Mouse (Mus musculus) stomach, postnatal 0 days (tissue): ENCODE measurements around the gene Mat1a. TPM values are rescaled to one million over a fixed set of nuclear protein-coding genes. Genes with fewer than 3 reads are reported as not detected.

ENCODE experiments used
- ATAC-seq: fragments of 200-750 bp; cut with Nextera tagmentation; 2 replicates; pipeline ENCODE4 v1.8.0; 2017; ENCODE audit not compliant: low FRiP score, low TSS enrichment
- DNase-seq: peaks from one replicate; pipeline ENCODE4 v3.0.0-alpha.2; 2016; ENCODE audit warnings: low spot score
- H3K27ac ChIP-seq: fragments of 300-500 bp; sonication (generic); replicated peaks from 2 replicates; pipeline ENCODE4 v1.5.1; 2014; ENCODE audit warnings: mild to moderate bottlenecking, control low read depth
- H3K27me3 ChIP-seq: fragments of 300-500 bp; sonication (generic); 2 replicates; pipeline ENCODE4 v1.6.1; 2014; ENCODE audit warnings: low read length; ENCODE audit not compliant: control insufficient read depth, insufficient read depth
- H3K36me3 ChIP-seq: fragments of 300-500 bp; sonication (generic); 2 replicates; pipeline ENCODE4 v1.6.1; 2014; ENCODE audit warnings: low read length, mixed read lengths; ENCODE audit not compliant: control insufficient read depth, insufficient read depth
- H3K4me1 ChIP-seq: fragments of 300-500 bp; sonication (generic); replicated peaks from 2 replicates; pipeline ENCODE4 v1.6.1; 2014; ENCODE audit warnings: antibody characterized with exemption; ENCODE audit not compliant: control insufficient read depth, insufficient read depth
- H3K4me2 ChIP-seq: fragments of 300-500 bp; sonication (generic); replicated peaks from 2 replicates; pipeline ENCODE4 v1.6.1; 2014; ENCODE audit warnings: low read depth, mild to moderate bottlenecking, control low read depth, moderate library complexity
- H3K4me3 ChIP-seq: fragments of 300-500 bp; sonication (generic); 2 replicates; pipeline ENCODE4 v1.5.1; 2014; ENCODE audit warnings: low read depth, low read length, control low read depth
- H3K9ac ChIP-seq: fragments of 300-500 bp; sonication (generic); 2 replicates; pipeline ENCODE4 v1.6.1; 2014; ENCODE audit warnings: mild to moderate bottlenecking, low read length, control low read depth, mixed read lengths
- H3K9me3 ChIP-seq: fragments of 300-500 bp; sonication (generic); 2 replicates; pipeline ENCODE4 v1.6.1; 2016; ENCODE audit warnings: low read length; ENCODE audit not compliant: control insufficient read depth
- CTCF ChIP-seq: IDR thresholded peaks from 2 replicates; pipeline ENCODE4 v1.5.1; 2016; ENCODE audit warnings: antibody characterized with exemption, low read depth, mild to moderate bottlenecking, moderate library complexity
- EP300 ChIP-seq: optimal IDR thresholded peaks from 2 replicates; pipeline ENCODE3; 2016; ENCODE audit warnings: antibody characterized with exemption
- WGBS: fragments of 180-500 bp; shearing (Covaris S2); extraction: QIAGEN DNeasy Blood & Tissue Kit; methylation state at CpG from one replicate; pipeline ENCODE4 v1.1.7; 2014; 5-methylcytosine and 5-hydroxymethylcytosine counted together
- polyA plus RNA-seq: library from polyadenylated mRNA; unstranded; fragments of >200 nt; fragmentation: Nextera tagmentation; extraction: Ambion mirVana; gene quantifications from 2 replicates; pipeline ENCODE4 v1.2.1, GENCODE M21; 2015

The Mat1a gene
- polyA plus RNA-seq, 1 experiment from 2014 or later = 0.75 TPM

DNA sequence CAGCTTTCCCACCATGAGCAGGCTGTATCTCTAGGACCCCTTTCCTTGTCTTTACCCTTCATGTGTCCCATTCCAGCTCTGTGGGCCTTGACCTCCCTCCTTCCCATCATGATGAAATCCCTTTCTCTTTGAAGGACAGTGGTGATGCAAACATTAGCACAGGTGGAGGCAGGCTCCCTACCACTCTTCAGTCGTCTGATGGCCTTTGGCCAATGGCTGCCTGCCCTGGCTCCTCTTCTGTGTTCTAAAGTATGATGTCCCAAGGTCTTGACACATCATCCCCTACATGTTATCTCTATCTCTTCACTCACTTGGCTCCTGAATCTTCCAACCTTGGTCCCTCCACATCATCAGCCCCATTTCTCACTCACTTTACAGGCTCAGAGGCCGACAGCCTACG lies 11.4 kb downstream of the Mat1a start:
- Histone ChIP-seq H3K4me3 (no peak overlapping the region), H3K4me2 (no peak overlapping the region), H3K27me3 (no peaks in the 10 kb centered on the region), H3K27ac (no peak overlapping the region), H3K4me1 (no peaks in the 10 kb centered on the region), H3K36me3 (no peaks in the 10 kb centered on the region), H3K9me3 (no peaks in the 10 kb centered on the region), H3K9ac (no peak overlapping the region)
- WGBS = 79% methylated on average over 3 of the region's 3 CpGs
- ATAC-seq (no peak), DNase-seq (no peak)
- no peak for TF ChIP-seq EP300
- TF ChIP-seq CTCF = no peak

DNA sequence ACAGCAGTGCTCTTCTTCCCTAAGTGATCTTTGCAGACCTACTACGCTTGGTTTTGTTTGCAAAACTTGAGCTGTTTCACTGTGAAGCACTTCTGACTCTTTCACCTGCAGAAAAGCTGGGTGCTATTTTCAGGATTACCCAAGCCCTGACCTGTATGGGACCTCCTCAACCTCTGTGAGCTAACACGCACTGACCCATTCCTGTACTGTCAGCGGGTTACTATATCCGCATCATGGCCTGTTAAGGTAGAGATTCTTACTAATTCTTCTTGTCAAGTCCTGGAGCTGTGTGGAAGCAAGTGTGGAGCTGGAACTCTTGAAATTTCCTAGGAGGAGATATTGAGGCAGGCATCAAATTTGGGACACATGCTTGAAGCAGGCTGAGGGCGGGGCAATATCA lies 19.8 kb downstream of the Mat1a start:
- no peaks in the 10 kb centered on the region for H3K27me3 ChIP-seq
- ATAC-seq = no peak
- DNase-seq = no peak
- no peak overlapping the region for H3K27ac ChIP-seq
- no peak overlapping the region for H3K4me2 ChIP-seq
- no peaks in the 10 kb centered on the region for H3K36me3 ChIP-seq
- TF ChIP-seq CTCF (no peak), EP300 (no peak)
- no peaks in the 10 kb centered on the region for H3K4me1 ChIP-seq
- WGBS = 83% methylated on average over 5 of the region's 5 CpGs
- H3K9me3 ChIP-seq = no peaks in the 10 kb centered on the region
- H3K9ac ChIP-seq = no peak overlapping the region
- H3K4me3 ChIP-seq = no peak overlapping the region

DNA sequence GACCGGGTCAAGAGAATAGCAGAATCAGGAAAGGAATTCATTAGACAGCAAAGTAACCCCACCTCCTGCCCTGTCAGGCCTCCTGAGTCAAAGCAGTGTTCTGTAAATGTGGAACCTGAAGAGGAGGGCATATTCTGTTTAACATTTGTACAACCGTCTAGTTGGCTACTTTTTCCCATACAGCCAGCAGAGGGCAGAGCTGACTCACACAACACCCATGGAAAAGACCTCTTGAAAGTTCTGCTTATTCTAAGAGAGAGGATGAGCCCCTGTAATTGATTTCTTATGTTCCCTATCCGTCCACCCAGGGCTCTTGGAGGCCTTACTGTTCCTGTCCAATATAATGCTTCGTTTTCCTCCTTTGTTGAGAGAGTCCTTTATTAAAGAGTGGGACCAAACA lies 23.2 kb downstream of the Mat1a start:
- Histone ChIP-seq H3K4me1 (no peaks in the 10 kb centered on the region), H3K9me3 (no peaks in the 10 kb centered on the region), H3K4me2 (no peak overlapping the region), H3K36me3 (no peaks in the 10 kb centered on the region), H3K9ac (no peak overlapping the region), H3K27me3 (no peaks in the 10 kb centered on the region), H3K27ac (no peak overlapping the region), H3K4me3 (no peak overlapping the region)
- DNase-seq = peak; percentile 24
- ATAC-seq = no peak
- WGBS = 12% methylated on average over 4 of the region's 4 CpGs
- peak; percentile 77 for TF ChIP-seq CTCF
- no peak for TF ChIP-seq EP300

DNA sequence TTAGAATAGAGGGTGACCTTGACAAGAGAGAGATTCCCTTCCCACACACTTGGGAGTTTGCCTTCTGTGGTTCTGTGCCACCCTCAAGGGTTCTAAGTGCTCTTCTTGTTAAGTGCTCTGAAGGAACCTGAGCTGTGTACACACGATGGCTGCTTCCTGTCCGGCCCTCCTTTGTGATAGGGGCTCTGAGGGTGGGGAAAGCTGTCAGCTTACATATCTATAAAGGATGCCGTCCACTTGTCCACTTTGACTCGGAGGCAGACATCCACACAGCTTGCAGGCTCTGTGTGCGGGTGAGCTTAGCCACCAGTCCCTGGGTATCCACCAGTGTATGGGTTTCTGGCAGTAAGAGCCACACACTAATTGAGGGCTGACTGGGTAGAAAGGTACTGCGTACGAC lies 26.7 kb downstream of the Mat1a start, which contains the start of gene Sftpa1:
Gene Sftpa1 (plus strand): TSS at position 243 of the 400 bp plus-strand sequence.
- WGBS = 66% methylated on average over 7 of the region's 7 CpGs
- Histone ChIP-seq H3K4me3 (no peak within 1 kb of the TSS), H3K9me3 (no peaks in the 10 kb centered on the region), H3K36me3 (no peaks in the 10 kb centered on the region), H3K27ac (no peak within 1 kb of the TSS), H3K4me1 (no peaks in the 10 kb centered on the region), H3K4me2 (no peak within 1 kb of the TSS), H3K27me3 (no peaks in the 10 kb centered on the region), H3K9ac (no peak within 1 kb of the TSS)
- no peak for DNase-seq
- TF ChIP-seq EP300 (no peak), CTCF (no peak)
- ATAC-seq = no peak

DNA sequence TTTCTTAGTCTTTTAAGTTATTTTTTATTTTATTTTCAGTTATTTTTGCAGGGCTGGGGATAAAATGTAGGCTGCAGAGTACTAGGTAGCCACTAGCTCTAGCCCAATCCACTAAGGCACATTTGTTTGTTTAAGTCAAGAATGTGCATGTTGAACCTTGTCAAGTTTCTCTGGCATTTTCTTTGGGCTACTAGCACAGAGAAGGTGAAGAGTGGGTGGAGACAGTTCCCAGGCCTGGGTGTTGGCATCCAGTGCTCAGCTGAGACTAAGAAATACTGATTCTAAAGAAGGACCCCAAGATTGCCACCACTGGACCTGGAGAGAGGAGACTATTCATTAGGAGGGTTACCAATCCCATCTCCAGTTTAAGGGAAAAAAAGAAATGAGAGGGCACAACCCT lies 32.2 kb downstream of the Mat1a start:
- DNase-seq = no peak
- no peaks in the 10 kb centered on the region for H3K9me3 ChIP-seq
- H3K4me1 ChIP-seq = no peaks in the 10 kb centered on the region
- ATAC-seq = no peak
- no peak overlapping the region for H3K27ac ChIP-seq
- H3K4me3 ChIP-seq = no peak overlapping the region
- H3K9ac ChIP-seq = no peak overlapping the region
- H3K4me2 ChIP-seq = no peak overlapping the region
- no peak for TF ChIP-seq CTCF
- no peak for TF ChIP-seq EP300
- no peaks in the 10 kb centered on the region for H3K36me3 ChIP-seq
- H3K27me3 ChIP-seq = no peaks in the 10 kb centered on the region

DNA sequence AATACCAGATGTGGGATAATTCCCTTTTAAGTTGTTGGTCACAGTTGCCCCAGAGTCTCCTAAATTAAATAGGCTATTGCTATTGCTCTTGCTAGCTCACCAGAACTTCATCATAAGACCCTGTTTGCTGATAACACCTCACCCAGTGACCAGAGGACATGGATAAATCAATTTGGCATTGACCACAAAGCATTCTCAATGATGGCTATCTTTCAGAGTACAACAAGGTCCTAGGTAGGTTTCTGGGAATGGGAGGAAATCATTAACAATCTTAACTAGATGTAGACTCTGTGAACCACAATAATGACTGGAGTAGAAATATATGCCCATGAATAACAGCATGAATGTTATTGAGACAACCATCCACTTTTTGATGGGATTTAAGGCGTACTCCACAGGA lies 35.9 kb downstream of the Mat1a start:
- DNase-seq = no peak
- H3K27ac ChIP-seq = no peak overlapping the region
- H3K4me3 ChIP-seq = no peak overlapping the region
- TF ChIP-seq EP300 (no peak), CTCF (no peak)
- no peak overlapping the region for H3K9ac ChIP-seq
- no peaks in the 10 kb centered on the region for H3K27me3 ChIP-seq
- ATAC-seq = no peak
- no peaks in the 10 kb centered on the region for H3K9me3 ChIP-seq
- no peak overlapping the region for H3K4me2 ChIP-seq
- H3K4me1 ChIP-seq = no peaks in the 10 kb centered on the region
- H3K36me3 ChIP-seq = no peaks in the 10 kb centered on the region
- WGBS = 89% methylated on average over 1 of the region's 1 CpGs
